Mouse (Mus musculus) hindbrain, embryonic 14.5 days (tissue): ENCODE results near the gene Tspan7. TPM values are rescaled to one million over a fixed set of nuclear protein-coding genes. Genes with fewer than 3 reads are reported as not detected.

Source experiments
- ATAC-seq: fragments of 200-750 bp; cut with Nextera tagmentation; 2 replicates; pipeline ENCODE4 v1.8.0; 2017; ENCODE audit warnings: moderate number of reproducible peaks, mild to moderate bottlenecking, moderate TSS enrichment, moderate library complexity; ENCODE audit not compliant: low FRiP score
- DNase-seq: peaks from one replicate; pipeline ENCODE4 v3.0.0-alpha.2; 2015; ENCODE audit warnings: low spot score
- H3K27ac ChIP-seq: fragments of 300-500 bp; sonication (generic); 2 replicates; pipeline ENCODE4 v1.5.1; 2014; ENCODE audit warnings: mild to moderate bottlenecking, moderate library complexity
- H3K27me3 ChIP-seq: fragments of 300-500 bp; sonication (generic); 2 replicates; pipeline ENCODE4 v1.6.1; 2014; ENCODE audit warnings: mild to moderate bottlenecking, low read length, mixed read lengths; ENCODE audit not compliant: control insufficient read depth, insufficient read depth
- H3K36me3 ChIP-seq: fragments of 300-500 bp; sonication (generic); replicated peaks from 2 replicates; pipeline ENCODE4 v1.6.1; 2014; ENCODE audit not compliant: control insufficient read depth, insufficient read depth
- H3K4me1 ChIP-seq: fragments of 300-500 bp; sonication (generic); replicated peaks from 2 replicates; pipeline ENCODE4 v1.6.1; 2014; ENCODE audit warnings: antibody characterized with exemption, low read length, mixed read lengths; ENCODE audit not compliant: control insufficient read depth, insufficient read depth
- H3K4me2 ChIP-seq: fragments of 300-500 bp; sonication (generic); replicated peaks from 2 replicates; pipeline ENCODE4 v1.6.1; 2014; ENCODE audit warnings: mild to moderate bottlenecking, moderate library complexity
- H3K4me3 ChIP-seq: fragments of 300-500 bp; sonication (generic); replicated peaks from 2 replicates; pipeline ENCODE4 v1.5.1; 2014; ENCODE audit warnings: mild to moderate bottlenecking, low read length
- H3K9ac ChIP-seq: fragments of 300-500 bp; sonication (generic); 2 replicates; pipeline ENCODE4 v1.6.1; 2014
- H3K9me3 ChIP-seq: fragments of 300-500 bp; sonication (generic); 2 replicates; pipeline ENCODE4 v1.6.1; 2016; ENCODE audit warnings: low read length; ENCODE audit not compliant: control insufficient read depth
- WGBS: fragments of 180-500 bp; shearing (Covaris S2); extraction: QIAGEN DNeasy Blood & Tissue Kit; methylation state at CpG from one replicate; pipeline ENCODE4 v1.1.7; 2014; 5-methylcytosine and 5-hydroxymethylcytosine counted together
- polyA plus RNA-seq: library from polyadenylated mRNA; unstranded; fragments of >200 nt; fragmentation: Nextera tagmentation; extraction: Ambion mirVana; gene quantifications from 2 replicates; pipeline ENCODE4 v1.2.1, GENCODE M21; 2014

Gene Tspan7
- polyA plus RNA-seq, 1 experiment from 2014 or later, result 430 TPM

DNA sequence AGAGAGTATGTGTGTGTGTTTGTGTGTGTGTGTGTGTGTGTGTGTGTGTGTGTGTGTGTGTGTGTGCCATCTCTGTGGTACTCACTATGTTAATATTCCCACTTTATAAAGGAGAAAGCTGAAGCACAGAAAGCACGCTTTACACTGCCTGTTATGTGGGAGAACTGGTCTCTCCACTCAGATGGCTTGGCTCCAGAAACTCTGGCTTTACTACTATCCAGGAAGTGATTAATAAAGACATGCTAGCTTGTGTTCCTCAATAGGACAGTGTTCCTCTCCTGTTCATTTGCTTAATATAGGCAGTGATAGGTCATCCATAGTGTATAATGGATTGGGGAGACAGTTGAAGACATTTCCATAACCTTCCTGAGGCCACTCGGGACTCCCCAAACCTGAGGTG lies 54.1 kb downstream of the Tspan7 start:
- Histone ChIP-seq H3K4me2 (no peak overlapping the region), H3K4me1 (no peaks in the 10 kb centered on the region), H3K9ac (no peak overlapping the region), H3K4me3 (no peak overlapping the region), H3K9me3 (no peaks in the 10 kb centered on the region), H3K27me3 (no peaks in the 10 kb centered on the region), H3K27ac (no peak overlapping the region), H3K36me3 (no peaks in the 10 kb centered on the region)
- DNase-seq (no peak), ATAC-seq (no peak)
- WGBS, result 79% methylated on average over 2 of the region's 2 CpGs

DNA sequence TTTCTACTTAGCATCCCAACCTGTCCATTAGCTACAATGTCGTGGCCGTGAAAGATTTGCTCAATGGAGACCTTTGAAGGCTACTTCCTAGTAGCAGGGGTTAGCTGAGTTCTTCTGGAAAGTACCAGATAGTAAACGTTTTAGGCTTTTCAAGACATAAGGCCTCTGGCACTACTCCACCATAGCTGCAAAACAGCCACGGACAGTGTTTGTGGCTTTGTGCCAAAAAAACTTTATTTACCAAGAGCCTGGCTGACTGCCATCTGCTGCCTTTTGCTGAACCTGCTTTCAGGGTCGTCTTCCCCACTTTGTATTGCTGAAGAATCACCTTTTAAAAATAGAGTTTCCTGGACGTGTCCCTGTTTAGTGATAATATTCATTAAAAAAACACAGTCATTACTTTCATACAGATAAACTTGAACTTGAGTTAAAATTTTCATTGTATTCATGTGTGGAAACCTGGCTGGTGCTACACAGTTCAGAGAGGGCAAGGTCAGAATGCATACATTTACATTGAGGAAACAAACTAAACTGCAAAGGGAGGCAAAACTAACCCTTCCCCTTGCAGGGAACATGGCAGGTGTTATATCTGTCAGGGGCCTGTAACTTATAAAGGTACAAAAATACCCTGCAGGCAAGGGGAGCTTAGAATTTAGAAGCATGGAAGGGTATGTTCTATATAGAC lies 54.7 kb downstream of the Tspan7 start:
- no peaks in the 10 kb centered on the region for H3K27me3 ChIP-seq
- H3K27ac ChIP-seq, result no peak overlapping the region
- H3K4me2 ChIP-seq, result no peak overlapping the region
- no peaks in the 10 kb centered on the region for H3K36me3 ChIP-seq
- DNase-seq (no peak), ATAC-seq (no peak)
- H3K9ac ChIP-seq, result no peak overlapping the region
- 51% methylated on average over 6 of the region's 6 CpGs for WGBS
- H3K9me3 ChIP-seq, result no peaks in the 10 kb centered on the region
- no peaks in the 10 kb centered on the region for H3K4me1 ChIP-seq
- H3K4me3 ChIP-seq, result no peak overlapping the region

DNA sequence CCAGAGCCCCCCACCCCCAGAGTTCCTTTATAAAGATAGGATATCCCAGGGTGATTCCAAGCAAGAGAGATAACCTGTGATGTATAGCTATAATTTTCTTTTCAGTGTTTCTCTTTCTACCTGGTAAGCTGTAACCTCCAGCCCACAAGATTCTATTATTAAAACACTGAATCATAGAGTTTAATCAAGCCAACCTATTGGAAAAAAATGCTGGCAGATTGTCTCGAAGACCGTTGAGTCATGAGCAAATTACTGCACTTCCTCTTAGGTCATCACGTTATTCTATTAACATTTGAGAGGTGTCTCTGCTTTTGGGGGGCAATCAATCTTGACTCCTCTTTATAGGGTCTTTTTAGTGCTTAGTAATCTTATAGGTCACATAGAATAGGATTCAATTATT lies 61.9 kb downstream of the Tspan7 start:
- no peak overlapping the region for H3K27ac ChIP-seq
- no peak overlapping the region for H3K4me2 ChIP-seq
- no peaks in the 10 kb centered on the region for H3K4me1 ChIP-seq
- no peaks in the 10 kb centered on the region for H3K9me3 ChIP-seq
- ATAC-seq (no peak), DNase-seq (no peak)
- 89% methylated on average over 3 of the region's 3 CpGs for WGBS
- H3K36me3 ChIP-seq, result no peaks in the 10 kb centered on the region
- H3K27me3 ChIP-seq, result no peaks in the 10 kb centered on the region
- H3K9ac ChIP-seq, result no peak overlapping the region
- H3K4me3 ChIP-seq, result no peak overlapping the region

DNA sequence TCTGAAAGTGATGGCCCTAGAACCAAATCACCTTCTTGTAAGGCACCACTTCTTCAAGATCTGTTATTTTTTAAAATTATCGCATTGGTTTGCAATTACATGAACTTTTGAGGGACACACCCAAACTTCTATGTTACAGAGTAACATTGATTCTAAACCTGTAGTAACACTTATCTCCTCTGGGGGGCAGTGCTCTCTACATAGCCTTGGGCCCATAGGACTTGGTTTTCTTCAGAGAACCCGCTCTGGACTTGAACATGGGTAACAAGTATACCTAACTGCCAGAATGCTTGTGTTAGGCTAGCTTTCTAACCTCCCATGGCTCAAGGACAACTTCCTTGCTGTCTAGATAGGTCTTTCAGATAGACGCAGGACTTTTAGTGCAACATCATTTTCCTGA lies 64.8 kb downstream of the Tspan7 start:
- Histone ChIP-seq H3K36me3 (no peaks in the 10 kb centered on the region), H3K9me3 (no peaks in the 10 kb centered on the region), H3K4me1 (no peaks in the 10 kb centered on the region), H3K4me2 (no peak overlapping the region), H3K27me3 (no peaks in the 10 kb centered on the region), H3K9ac (no peak overlapping the region), H3K4me3 (no peak overlapping the region), H3K27ac (no peak overlapping the region)
- WGBS, result 79% methylated on average over 3 of the region's 3 CpGs
- no peak for ATAC-seq
- DNase-seq, result no peak

DNA sequence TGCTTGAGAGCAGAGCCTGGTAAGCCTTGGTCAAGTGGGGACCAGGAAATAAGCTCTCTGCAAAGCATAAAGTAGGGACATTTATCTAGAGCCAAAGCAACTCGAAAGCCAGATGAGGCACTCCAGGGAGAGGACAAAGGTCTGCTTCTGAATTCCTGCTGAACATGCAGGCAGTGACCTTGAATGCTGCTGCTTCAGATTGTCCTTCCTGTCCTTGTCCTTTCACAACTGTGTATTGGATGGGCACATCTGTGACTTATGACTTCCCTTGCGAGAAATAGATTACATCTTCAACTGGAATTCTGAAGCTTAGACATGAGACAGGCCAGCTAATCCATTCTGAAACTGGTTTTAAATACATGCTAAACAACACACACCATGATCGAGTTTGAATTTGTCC lies 71.9 kb downstream of the Tspan7 start:
- DNase-seq, result no peak
- Histone ChIP-seq H3K36me3 (no peaks in the 10 kb centered on the region), H3K27ac (no peak overlapping the region), H3K4me2 (no peak overlapping the region), H3K9ac (no peak overlapping the region), H3K4me1 (no peaks in the 10 kb centered on the region), H3K9me3 (no peaks in the 10 kb centered on the region), H3K27me3 (no peaks in the 10 kb centered on the region), H3K4me3 (no peak overlapping the region)
- no peak for ATAC-seq
- WGBS, result 79% methylated on average over 3 of the region's 3 CpGs

DNA sequence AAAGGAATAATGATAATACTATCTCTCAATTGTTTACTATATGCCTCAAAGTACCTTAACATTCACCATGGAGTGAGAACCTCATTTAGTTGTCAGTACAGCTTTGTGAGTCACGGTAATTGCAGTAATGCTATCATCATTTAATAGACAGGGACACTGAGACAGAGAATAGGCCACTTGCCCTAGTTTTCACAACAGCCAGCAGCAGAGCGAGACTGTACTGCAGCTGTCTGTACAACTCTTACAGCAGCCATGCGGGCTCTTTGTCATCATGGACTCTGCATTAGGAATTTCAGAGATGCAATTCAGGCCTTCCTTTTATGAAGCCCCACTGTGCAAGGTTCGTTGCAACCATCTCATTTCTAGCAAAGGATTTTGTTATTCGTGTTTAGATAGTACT lies 72.6 kb downstream of the Tspan7 start:
- Histone ChIP-seq H3K27ac (no peak overlapping the region), H3K27me3 (no peaks in the 10 kb centered on the region), H3K36me3 (no peaks in the 10 kb centered on the region), H3K4me3 (no peak overlapping the region), H3K4me2 (no peak overlapping the region), H3K9me3 (no peaks in the 10 kb centered on the region), H3K9ac (no peak overlapping the region), H3K4me1 (no peaks in the 10 kb centered on the region)
- ATAC-seq, result no peak
- DNase-seq, result no peak
- 56% methylated on average over 5 of the region's 5 CpGs for WGBS

DNA sequence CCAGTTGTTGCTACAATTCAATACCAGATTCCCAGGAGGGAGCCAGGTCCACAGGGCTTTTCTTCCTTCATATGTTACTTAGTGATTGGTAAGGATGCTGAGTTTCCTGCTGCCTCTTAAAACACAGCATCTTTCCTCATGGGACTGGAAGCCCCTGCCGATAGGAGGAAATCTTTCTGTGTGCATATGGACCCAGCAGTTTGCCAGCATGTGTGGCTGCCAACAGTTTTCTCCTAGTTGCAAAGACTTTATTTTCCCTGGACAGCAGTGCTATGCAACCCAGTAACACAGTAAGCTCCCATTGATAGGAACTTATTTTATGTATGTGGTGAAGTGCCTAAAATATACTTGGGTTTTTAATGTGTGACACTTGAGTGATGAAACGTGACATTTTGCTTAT lies 73.7 kb downstream of the Tspan7 start:
- H3K36me3 ChIP-seq, result no peaks in the 10 kb centered on the region
- DNase-seq, result no peak
- H3K9me3 ChIP-seq, result no peaks in the 10 kb centered on the region
- H3K4me1 ChIP-seq, result no peaks in the 10 kb centered on the region
- H3K27me3 ChIP-seq, result no peaks in the 10 kb centered on the region
- 68% methylated on average over 2 of the region's 2 CpGs for WGBS
- no peak overlapping the region for H3K9ac ChIP-seq
- no peak overlapping the region for H3K27ac ChIP-seq
- H3K4me2 ChIP-seq, result no peak overlapping the region
- no peak overlapping the region for H3K4me3 ChIP-seq
- ATAC-seq, result no peak

DNA sequence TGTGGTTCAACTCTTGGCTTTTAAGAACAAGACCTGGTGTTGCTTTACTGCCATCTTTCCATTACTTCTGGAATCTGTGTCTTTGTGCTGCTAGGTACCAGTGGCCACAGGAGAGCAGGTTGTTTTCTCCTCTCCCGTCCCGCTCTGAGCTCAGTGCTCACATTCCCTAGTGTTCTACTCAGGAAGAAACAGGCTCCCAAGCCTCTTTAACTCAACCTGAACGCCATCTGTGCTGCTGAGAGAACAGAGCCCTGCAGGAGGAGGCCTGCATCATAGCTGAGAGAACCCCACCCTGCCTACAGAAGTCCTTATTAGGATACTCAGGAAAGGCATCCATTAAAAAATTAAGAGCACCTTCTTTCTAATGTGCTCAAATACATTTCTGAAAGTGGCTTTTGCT lies 80.9 kb downstream of the Tspan7 start:
- 72% methylated on average over 3 of the region's 3 CpGs for WGBS
- no peaks in the 10 kb centered on the region for H3K4me1 ChIP-seq

DNA sequence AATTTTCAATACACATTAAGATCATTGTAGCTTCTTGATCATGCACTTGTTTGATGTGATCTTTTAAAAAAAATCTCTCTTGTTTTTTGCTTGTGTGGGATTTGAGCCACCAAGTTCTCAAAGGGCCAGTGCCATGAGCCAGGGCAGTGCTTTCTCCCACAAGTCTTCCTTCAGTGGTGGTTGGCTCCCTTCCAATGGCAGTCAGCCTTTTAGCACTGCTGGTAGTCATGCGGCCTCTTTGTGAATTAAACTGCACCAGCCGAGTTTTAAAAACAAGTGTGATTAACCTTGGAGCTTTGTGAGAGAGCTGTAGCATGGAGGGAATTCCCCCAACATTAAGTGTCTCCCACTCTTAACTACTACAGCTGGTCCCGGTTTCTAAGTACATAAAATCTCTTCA lies 89.6 kb downstream of the Tspan7 start:
- Histone ChIP-seq H3K4me3 (no peak overlapping the region), H3K4me1 (peaks cover 3% of the 10 kb centered on the region), H3K27ac (0 out of 2 replicates have a peak overlapping the region, but pooled peaks have one; percentile 16), H3K9ac (no peak overlapping the region), H3K9me3 (no peaks in the 10 kb centered on the region), H3K4me2 (no peak overlapping the region), H3K27me3 (no peaks in the 10 kb centered on the region), H3K36me3 (no peaks in the 10 kb centered on the region)
- no peak for ATAC-seq
- WGBS, result 49% methylated on average over 3 of the region's 3 CpGs
- DNase-seq, result no peak

More for the DNA sequence above, 80.9 kb downstream of the Tspan7 start:
- Histone ChIP-seq H3K36me3 (no peaks in the 10 kb centered on the region), H3K27me3 (no peaks in the 10 kb centered on the region), H3K9ac (no peak overlapping the region), H3K27ac (no peak overlapping the region), H3K9me3 (no peaks in the 10 kb centered on the region), H3K4me2 (no peak overlapping the region), H3K4me3 (no peak overlapping the region)
- no peak for ATAC-seq
- DNase-seq, result no peak

DNA sequence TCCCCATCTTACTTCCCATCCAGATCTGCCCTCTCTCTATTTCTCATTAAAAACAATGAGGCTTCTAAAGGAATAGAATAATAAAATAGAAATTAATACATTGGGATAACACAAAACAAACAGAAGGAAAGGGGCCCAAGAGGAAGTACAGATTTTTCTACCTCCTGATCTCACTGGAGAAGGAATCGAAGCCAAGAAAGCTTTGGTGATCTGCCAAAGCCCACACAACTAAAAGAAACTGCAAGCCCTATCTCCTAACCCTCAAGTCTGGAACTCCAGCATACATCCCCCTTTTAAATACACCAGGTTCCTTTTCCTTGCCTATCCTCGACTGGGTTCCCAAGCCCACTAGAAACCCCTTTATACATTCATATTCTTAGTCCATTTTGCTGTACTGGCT lies 90.4 kb downstream of the Tspan7 start:
- H3K4me3 ChIP-seq, result no peak overlapping the region
- 70% methylated on average over 2 of the region's 2 CpGs for WGBS
- ATAC-seq (no peak), DNase-seq (no peak)
- H3K27ac ChIP-seq, result no peak overlapping the region
- H3K4me2 ChIP-seq, result no peak overlapping the region
- H3K36me3 ChIP-seq, result no peaks in the 10 kb centered on the region
- H3K9ac ChIP-seq, result no peak overlapping the region
- H3K4me1 ChIP-seq, result peaks cover 3% of the 10 kb centered on the region
- no peaks in the 10 kb centered on the region for H3K9me3 ChIP-seq
- no peaks in the 10 kb centered on the region for H3K27me3 ChIP-seq
